Mouse (Mus musculus): ENCODE results near the gene Cd70. TPM values are rescaled to one million over a fixed set of nuclear protein-coding genes. Genes with fewer than 3 reads are reported as not detected.

Gene Cd70
- polyA plus RNA-seq, 1 experiment from 2014 or later = 2.3 TPM

DNA sequence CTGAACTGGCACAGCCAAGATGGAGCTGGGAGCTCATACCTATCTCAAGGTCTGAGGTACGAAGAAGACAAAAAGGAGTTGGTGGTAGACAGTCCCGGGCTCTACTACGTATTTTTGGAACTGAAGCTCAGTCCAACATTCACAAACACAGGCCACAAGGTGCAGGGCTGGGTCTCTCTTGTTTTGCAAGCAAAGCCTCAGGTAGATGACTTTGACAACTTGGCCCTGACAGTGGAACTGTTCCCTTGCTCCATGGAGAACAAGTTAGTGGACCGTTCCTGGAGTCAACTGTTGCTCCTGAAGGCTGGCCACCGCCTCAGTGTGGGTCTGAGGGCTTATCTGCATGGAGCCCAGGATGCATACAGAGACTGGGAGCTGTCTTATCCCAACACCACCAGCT lies 42.5 kb downstream of the Cd70 start:
- WGBS = 87% methylated on average over 5 of the region's 5 CpGs
- H3K27me3 ChIP-seq (ENCODE audit: control insufficient read depth, insufficient read depth, low read length) = no peaks in the 10 kb centered on the region
- H3K9ac ChIP-seq (replicated peaks; ENCODE audit: low read depth, low read length) = no peak overlapping the region
- H3K9me3 ChIP-seq (ENCODE audit: control insufficient read depth, low read length) = no peaks in the 10 kb centered on the region
- no peak overlapping the region for H3K4me2 ChIP-seq (ENCODE audit: low read depth, low read length)
- no peak for ATAC-seq (ENCODE audit: low read depth)
- no peaks in the 10 kb centered on the region for H3K36me3 ChIP-seq (ENCODE audit: control insufficient read depth, insufficient read depth, low read length)
- H3K4me1 ChIP-seq (ENCODE audit: control insufficient read depth, insufficient read depth, low read length) = peaks cover 5% of the 10 kb centered on the region; the same call in 1 of the 2 replicates
- no peak overlapping the region for H3K4me3 ChIP-seq (ENCODE audit: low read depth, low read length)
- no peak overlapping the region for H3K27ac ChIP-seq (ENCODE audit: low read depth, low read length)

DNA sequence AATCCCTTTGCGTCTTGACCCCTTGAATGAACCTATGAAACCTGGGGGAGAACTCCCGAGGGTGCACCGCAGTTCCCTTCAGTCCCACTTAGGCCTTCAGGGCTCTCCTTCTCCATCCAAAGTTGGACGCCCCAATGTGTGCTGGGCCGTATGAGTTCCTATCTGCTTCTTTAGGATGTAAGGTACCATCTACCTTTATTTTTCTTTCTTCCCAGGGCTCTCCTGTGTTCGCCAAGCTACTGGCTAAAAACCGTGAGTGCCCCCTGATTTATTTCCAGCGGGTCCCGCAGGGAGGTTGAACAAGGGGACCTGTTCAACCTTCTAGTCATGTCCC lies 43.6 kb downstream of the Cd70 start:
- Histone ChIP-seq H3K9ac (replicated peaks; ENCODE audit: low read depth, low read length) (peak overlapping the region; percentile 65), H3K4me2 (ENCODE audit: low read depth, low read length) (peak overlapping the region; percentile 87), H3K27me3 (ENCODE audit: control insufficient read depth, insufficient read depth, low read length) (no peaks in the 10 kb centered on the region), H3K4me1 (ENCODE audit: control insufficient read depth, insufficient read depth, low read length) (peaks cover 5% of the 10 kb centered on the region; the same call in 1 of the 2 replicates), H3K9me3 (ENCODE audit: control insufficient read depth, low read length) (no peaks in the 10 kb centered on the region), H3K4me3 (ENCODE audit: low read depth, low read length) (peak overlapping the region; percentile 59), H3K27ac (ENCODE audit: low read depth, low read length) (no peak overlapping the region), H3K36me3 (ENCODE audit: control insufficient read depth, insufficient read depth, low read length) (no peaks in the 10 kb centered on the region)
- ATAC-seq (ENCODE audit: low read depth) = no peak
- 1% methylated on average over 9 of the region's 9 CpGs for WGBS

DNA sequence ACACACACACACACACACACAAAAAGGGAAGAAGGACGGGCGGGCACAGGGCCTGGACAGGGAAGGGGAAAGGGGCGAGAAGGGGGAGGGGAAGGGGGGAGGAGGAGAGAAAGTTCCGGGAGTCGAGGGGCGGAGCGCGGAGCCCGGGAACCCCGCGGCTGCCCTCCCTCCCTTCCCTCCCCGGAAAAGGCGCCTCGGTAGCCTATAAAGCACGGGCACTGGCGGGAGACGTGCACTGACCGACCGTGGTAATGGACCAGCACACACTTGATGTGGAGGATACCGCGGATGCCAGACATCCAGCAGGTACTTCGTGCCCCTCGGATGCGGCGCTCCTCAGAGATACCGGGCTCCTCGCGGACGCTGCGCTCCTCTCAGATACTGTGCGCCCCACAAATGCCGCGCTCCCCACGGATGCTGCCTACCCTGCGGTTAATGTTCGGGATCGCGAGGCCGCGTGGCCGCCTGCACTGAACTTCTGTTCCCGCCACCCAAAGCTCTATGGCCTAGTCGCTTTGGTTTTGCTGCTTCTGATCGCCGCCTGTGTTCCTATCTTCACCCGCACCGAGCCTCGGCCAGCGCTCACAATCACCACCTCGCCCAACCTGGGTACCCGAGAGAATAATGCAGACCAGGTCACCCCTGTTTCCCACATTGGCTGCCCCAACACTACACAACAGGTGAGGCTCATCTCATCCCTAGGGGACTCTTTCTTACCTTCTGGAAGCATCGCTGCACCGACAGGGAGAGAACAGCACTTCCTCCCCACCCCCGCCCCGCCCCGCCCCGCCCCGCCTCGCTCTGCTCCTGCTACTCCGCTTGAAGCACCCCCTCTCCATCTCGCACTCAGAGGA lies 44.2 kb downstream of the Cd70 start, which contains the start of gene Tnfsf9:
Gene Tnfsf9 (plus strand): TSS at position 145 of the 854 bp plus-strand sequence.
- Histone ChIP-seq H3K27ac (ENCODE audit: low read depth, low read length) (peak within 1 kb of the TSS; percentile 22; the same call in 1 of the 2 replicates), H3K9me3 (ENCODE audit: control insufficient read depth, low read length) (no peaks in the 10 kb centered on the region), H3K4me2 (ENCODE audit: low read depth, low read length) (peak within 1 kb of the TSS; percentile 87), H3K27me3 (ENCODE audit: control insufficient read depth, insufficient read depth, low read length) (no peaks in the 10 kb centered on the region), H3K4me1 (ENCODE audit: control insufficient read depth, insufficient read depth, low read length) (peaks cover 5% of the 10 kb centered on the region; the same call in 1 of the 2 replicates), H3K4me3 (ENCODE audit: low read depth, low read length) (peak within 1 kb of the TSS; percentile 59), H3K9ac (replicated peaks; ENCODE audit: low read depth, low read length) (peak within 1 kb of the TSS; percentile 65), H3K36me3 (ENCODE audit: control insufficient read depth, insufficient read depth, low read length) (no peaks in the 10 kb centered on the region)
- peak; percentile 84 for ATAC-seq (ENCODE audit: low read depth)
- under 1% methylated on average over 46 of the region's 61 CpGs for WGBS

DNA sequence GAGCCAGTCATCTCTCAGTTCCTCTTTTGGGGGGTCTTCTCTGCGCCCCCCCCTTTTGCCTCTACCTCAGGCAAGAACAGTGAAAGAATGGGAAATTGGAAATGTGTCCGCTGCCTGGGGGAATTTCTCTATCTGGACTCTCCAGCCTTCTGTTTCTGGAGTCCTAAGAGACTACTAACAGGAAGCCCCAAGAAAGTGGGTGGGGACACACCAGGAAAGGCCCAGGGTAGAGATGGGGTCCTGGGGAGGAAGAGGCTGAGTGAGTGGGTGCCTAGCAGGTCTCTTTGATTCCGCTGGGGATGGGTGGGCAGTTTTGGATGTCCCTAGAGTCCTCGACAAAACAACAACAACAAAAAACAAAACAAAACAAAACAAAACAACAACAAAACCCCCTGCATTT lies 45.1 kb downstream of the Cd70 start:
- H3K9ac ChIP-seq (replicated peaks; ENCODE audit: low read depth, low read length) = no peak overlapping the region; the same call in 1 of the 2 replicates
- H3K4me3 ChIP-seq (ENCODE audit: low read depth, low read length) = peak overlapping the region; percentile 59
- ATAC-seq (ENCODE audit: low read depth) = no peak
- WGBS = 43% methylated on average over 4 of the region's 4 CpGs
- H3K36me3 ChIP-seq (ENCODE audit: control insufficient read depth, insufficient read depth, low read length) = no peaks in the 10 kb centered on the region
- no peaks in the 10 kb centered on the region for H3K27me3 ChIP-seq (ENCODE audit: control insufficient read depth, insufficient read depth, low read length)
- H3K4me1 ChIP-seq (ENCODE audit: control insufficient read depth, insufficient read depth, low read length) = peaks cover 5% of the 10 kb centered on the region; the same call in 1 of the 2 replicates
- no peaks in the 10 kb centered on the region for H3K9me3 ChIP-seq (ENCODE audit: control insufficient read depth, low read length)
- H3K27ac ChIP-seq (ENCODE audit: low read depth, low read length) = no peak overlapping the region
- peak overlapping the region; percentile 87; the same call in 1 of the 2 replicates for H3K4me2 ChIP-seq (ENCODE audit: low read depth, low read length)

DNA sequence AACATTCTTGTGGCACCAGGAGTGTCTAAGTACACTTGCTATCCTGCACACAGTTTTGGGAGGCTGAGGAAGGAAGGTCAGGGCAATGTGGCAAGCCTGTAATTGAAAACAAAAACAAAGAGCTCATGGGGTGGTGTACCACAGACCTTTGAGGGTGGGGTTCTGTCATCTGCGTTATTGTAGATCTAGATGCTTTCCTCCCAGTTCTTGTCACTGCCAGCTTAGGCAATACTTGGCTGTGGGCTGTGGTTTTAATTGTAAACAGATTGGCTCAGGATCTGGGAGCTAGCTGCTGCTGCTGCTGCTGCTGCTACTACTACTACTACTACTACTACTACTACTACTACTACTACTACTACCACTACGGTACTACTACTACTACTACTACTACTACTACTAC lies 47.3 kb downstream of the Cd70 start:
- Histone ChIP-seq H3K4me3 (ENCODE audit: low read depth, low read length) (no peak overlapping the region), H3K9me3 (ENCODE audit: control insufficient read depth, low read length) (no peaks in the 10 kb centered on the region), H3K36me3 (ENCODE audit: control insufficient read depth, insufficient read depth, low read length) (no peaks in the 10 kb centered on the region), H3K27me3 (ENCODE audit: control insufficient read depth, insufficient read depth, low read length) (no peaks in the 10 kb centered on the region), H3K9ac (replicated peaks; ENCODE audit: low read depth, low read length) (no peak overlapping the region), H3K27ac (ENCODE audit: low read depth, low read length) (no peak overlapping the region), H3K4me2 (ENCODE audit: low read depth, low read length) (no peak overlapping the region), H3K4me1 (ENCODE audit: control insufficient read depth, insufficient read depth, low read length) (peaks cover 5% of the 10 kb centered on the region; the same call in 1 of the 2 replicates)
- no peak for ATAC-seq (ENCODE audit: low read depth)
- 86% methylated on average over 2 of the region's 2 CpGs for WGBS

DNA sequence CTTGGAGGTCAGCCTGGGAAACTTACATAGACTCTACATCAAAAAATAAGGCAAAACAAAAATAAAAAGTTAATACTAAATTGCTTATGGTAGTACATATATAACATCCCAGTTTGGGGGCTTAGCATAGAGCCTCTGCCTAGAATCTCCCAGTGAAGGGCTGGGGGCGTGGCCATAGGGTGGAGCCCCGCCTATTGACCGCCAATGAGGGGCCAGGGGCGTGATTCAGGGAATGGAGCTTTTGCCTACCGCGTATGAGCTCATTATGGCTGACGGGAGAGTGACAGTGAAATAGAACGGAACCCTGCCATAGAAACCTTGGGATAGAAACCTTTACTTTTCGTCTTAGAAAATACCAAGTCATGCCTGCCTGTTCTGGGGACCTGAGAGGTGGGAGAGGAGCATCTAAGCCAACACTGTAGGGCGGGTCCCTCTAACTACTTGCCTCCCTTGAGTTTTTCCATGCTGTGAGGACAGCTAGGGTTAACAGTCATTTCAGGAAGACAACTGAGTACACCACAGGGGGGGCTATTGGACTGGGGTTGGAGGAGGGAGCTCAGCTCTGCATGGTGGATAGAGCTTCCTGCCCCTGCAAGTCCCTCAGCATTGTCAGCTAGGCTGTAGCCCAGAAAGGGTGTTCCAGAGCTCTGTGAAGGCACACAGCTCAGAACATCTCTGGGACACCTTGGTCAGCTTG lies 49.8 kb downstream of the Cd70 start:
- no peak overlapping the region for H3K9ac ChIP-seq (replicated peaks; ENCODE audit: low read depth, low read length)
- no peaks in the 10 kb centered on the region for H3K36me3 ChIP-seq (ENCODE audit: control insufficient read depth, insufficient read depth, low read length)
- no peak overlapping the region for H3K4me2 ChIP-seq (ENCODE audit: low read depth, low read length)
- no peak overlapping the region for H3K27ac ChIP-seq (ENCODE audit: low read depth, low read length)
- H3K27me3 ChIP-seq (ENCODE audit: control insufficient read depth, insufficient read depth, low read length) = no peaks in the 10 kb centered on the region
- H3K9me3 ChIP-seq (ENCODE audit: control insufficient read depth, low read length) = no peaks in the 10 kb centered on the region
- H3K4me1 ChIP-seq (ENCODE audit: control insufficient read depth, insufficient read depth, low read length) = peaks cover 4% of the 10 kb centered on the region; the same call in 1 of the 2 replicates
- H3K4me3 ChIP-seq (ENCODE audit: low read depth, low read length) = no peak overlapping the region
- WGBS = 9% methylated on average over 10 of the region's 10 CpGs
- ATAC-seq (ENCODE audit: low read depth) = no peak

DNA sequence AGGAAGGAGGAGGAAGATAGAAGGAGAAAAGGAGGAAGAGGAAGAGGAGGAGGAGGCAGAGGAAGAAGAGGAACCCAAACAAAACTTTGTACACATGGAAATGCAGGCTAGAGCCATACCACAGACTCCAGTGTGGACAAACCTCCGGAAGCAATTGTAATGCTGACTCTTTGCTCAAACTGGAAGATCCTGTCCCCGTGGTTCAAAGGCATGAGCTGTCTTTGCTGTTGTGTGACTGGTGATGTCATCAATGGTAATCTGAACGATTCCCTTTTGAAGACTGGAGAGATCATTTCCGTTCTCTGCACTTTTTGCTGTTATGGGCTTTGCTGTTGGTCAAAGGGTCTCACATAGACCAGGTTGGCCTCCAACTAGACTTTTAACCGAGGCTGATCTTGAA lies 51.3 kb downstream of the Cd70 start:
- no peaks in the 10 kb centered on the region for H3K36me3 ChIP-seq (ENCODE audit: control insufficient read depth, insufficient read depth, low read length)
- H3K27me3 ChIP-seq (ENCODE audit: control insufficient read depth, insufficient read depth, low read length) = no peaks in the 10 kb centered on the region
- WGBS = 85% methylated on average over 5 of the region's 5 CpGs
- no peaks in the 10 kb centered on the region for H3K9me3 ChIP-seq (ENCODE audit: control insufficient read depth, low read length)
- no peak overlapping the region for H3K9ac ChIP-seq (replicated peaks; ENCODE audit: low read depth, low read length)
- H3K4me3 ChIP-seq (ENCODE audit: low read depth, low read length) = no peak overlapping the region
- ATAC-seq (ENCODE audit: low read depth) = no peak
- H3K4me1 ChIP-seq (ENCODE audit: control insufficient read depth, insufficient read depth, low read length) = no peaks in the 10 kb centered on the region
- H3K4me2 ChIP-seq (ENCODE audit: low read depth, low read length) = no peak overlapping the region
- no peak overlapping the region for H3K27ac ChIP-seq (ENCODE audit: low read depth, low read length)

DNA sequence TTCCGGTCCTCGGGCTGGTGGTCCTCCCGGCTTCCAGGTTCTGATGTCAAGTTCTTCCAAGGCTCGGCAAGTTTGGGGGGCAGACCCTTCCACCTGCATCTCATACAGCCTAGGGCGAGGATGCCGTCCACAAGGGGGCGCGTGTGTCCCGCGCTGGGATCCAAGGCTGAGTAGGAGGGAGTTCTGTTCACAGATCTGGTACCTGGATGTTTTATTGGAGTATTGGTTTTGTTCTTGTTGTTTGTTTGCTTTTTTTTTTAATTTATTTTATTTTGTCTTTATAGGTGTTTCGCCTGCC lies 53.0 kb downstream of the Cd70 start:
- peak overlapping the region; percentile 28 for H3K4me2 ChIP-seq (ENCODE audit: low read depth, low read length)
- H3K4me1 ChIP-seq (ENCODE audit: control insufficient read depth, insufficient read depth, low read length) = no peaks in the 10 kb centered on the region
- ATAC-seq (ENCODE audit: low read depth) = peak; percentile 83
- H3K36me3 ChIP-seq (ENCODE audit: control insufficient read depth, insufficient read depth, low read length) = no peaks in the 10 kb centered on the region
- 2% methylated on average over 11 of the region's 11 CpGs for WGBS
- no peak overlapping the region for H3K9ac ChIP-seq (replicated peaks; ENCODE audit: low read depth, low read length)
- H3K27me3 ChIP-seq (ENCODE audit: control insufficient read depth, insufficient read depth, low read length) = no peaks in the 10 kb centered on the region
- no peaks in the 10 kb centered on the region for H3K9me3 ChIP-seq (ENCODE audit: control insufficient read depth, low read length)
- H3K4me3 ChIP-seq (ENCODE audit: low read depth, low read length) = 0 out of 2 replicates have a peak overlapping the region, but pooled peaks have one; percentile 4
- H3K27ac ChIP-seq (ENCODE audit: low read depth, low read length) = no peak overlapping the region

Data from neural tube, embryonic 14.5 days (tissue).